Mouse (Mus musculus) CD4-positive, CD25-positive, alpha-beta regulatory T cell (primary cell): ENCODE measurements around the gene Ces2f. TPM values are rescaled to one million over a fixed set of nuclear protein-coding genes. Genes with fewer than 3 reads are reported as not detected.

Experiments used
- polyA plus RNA-seq: library from polyadenylated mRNA; unstranded; fragments of 100-300 nt; shearing (Covaris generic); gene quantifications from one replicate; pipeline ENCODE4 v1.2.1, GENCODE M21; 2017

Gene Ces2f
- polyA plus RNA-seq = not detected

GRCm38 (mm10) chr8:104947056-104947455 is at the start of gene Ces2f:
Gene Ces2f, plus strand, starts transcription at chr8:104947356.

DNA sequence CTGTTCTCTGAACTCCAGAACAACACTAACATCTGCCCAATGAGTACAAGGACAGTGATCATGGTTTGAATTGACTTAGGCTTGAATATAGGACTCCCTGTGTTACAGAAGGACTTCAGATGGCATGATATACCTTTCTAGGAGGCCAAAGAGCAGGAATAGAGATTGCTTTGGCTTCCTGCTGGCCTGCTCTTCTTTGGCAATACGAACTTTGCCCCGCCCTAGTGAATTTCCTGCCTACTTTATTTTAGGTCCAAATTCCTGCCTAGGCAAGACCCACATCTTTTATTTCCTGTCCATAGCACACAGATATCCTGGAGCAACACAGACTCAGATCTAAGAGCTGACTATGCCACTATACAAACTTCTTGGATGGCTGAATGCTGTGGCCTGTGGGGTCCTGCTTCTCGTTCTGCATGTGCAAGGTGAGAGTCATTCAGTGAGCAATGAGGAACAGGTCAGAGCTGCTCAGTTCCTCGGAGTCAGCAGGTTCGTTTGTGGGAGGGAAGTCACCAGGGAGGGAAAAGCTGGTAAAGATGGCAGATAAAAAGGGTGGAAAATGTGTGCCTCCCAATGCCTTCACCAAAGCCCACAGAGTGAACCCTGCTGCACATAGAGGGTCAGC is 21.1 kb upstream of the Ces2f start, which contains the start of gene Ces2e:
TSS of gene Ces2e (plus strand) at position 289 of the 625 bp plus-strand sequence.

GRCm38 (mm10) chr8:104961537-104961961 is 14.4 kb downstream of the Ces2f start, which contains the start of gene Ces2g:
Gene Ces2g, plus strand, starts transcription at chr8:104961718.

GRCm38 (mm10) chr8:105000586-105000985 is 53.4 kb downstream of the Ces2f start, which contains the start of gene Ces2h:
Gene Ces2h, plus strand, starts transcription at chr8:105000853.

Other genes starting within 250 kb of the Ces2f start
- gene Ces2a, start 213.4 kb upstream of the Ces2f start, polyA plus RNA-seq = 0.12 TPM
- not detected for gene Ces2b, start 115.8 kb upstream of the Ces2f start, polyA plus RNA-seq
- 6.8 TPM for gene Ces2c, start 100.3 kb upstream of the Ces2f start, polyA plus RNA-seq
- gene Ces2e, start 21.1 kb upstream of the Ces2f start, polyA plus RNA-seq = not detected
- gene Ces2g, start 14.4 kb downstream of the Ces2f start, polyA plus RNA-seq = not detected
- gene Ces2h, start 53.5 kb downstream of the Ces2f start, polyA plus RNA-seq = not detected
- not detected for gene Ces3a, start 101.2 kb downstream of the Ces2f start, polyA plus RNA-seq
- not detected for gene Ces3b, start 136.4 kb downstream of the Ces2f start, polyA plus RNA-seq
- gene Ces4a, start 184.4 kb downstream of the Ces2f start, polyA plus RNA-seq = not detected
- 118 TPM for gene Cbfb, start 223.3 kb downstream of the Ces2f start, polyA plus RNA-seq